Mouse (Mus musculus): ENCODE data around the gene Tmod3.

DNA sequence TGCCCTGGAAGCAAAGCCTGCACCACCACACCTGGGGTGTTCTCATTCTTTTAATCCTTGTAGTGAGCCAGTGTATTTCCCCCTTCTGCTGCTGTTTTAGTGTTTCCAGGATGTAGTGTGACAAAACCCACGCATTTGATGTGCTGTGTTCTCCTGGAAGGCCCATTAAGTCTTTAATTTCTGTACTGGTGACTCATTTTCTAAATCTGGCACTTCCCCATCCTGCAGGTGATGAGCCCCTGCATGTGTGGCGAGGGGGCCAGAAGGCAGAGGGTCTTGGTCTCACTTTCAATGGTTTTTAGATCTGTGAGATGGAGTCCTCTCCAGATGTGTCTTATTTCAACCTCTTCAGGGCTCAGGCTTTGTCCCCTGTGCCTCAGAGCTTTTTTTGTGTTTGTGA, 105.5 kb downstream of the Tmod3 start:
- TF ChIP-seq CTCF (IDR thresholded peaks at IDR 0.05; ENCODE audit: insufficient read depth, low read length), result no peak
- no peak for TF ChIP-seq POLR2A (IDR thresholded peaks at IDR 0.05; ENCODE audit: borderline replicate concordance, extremely low read depth, low read depth, low read length)

Measured in lung, adult 2 months (tissue).